Mouse (Mus musculus): ENCODE data around the gene Tnfrsf25.

- TF ChIP-seq GATA1 (IDR thresholded peaks at IDR 0.05; ENCODE audit: low read length) (no peak), TAL1 (IDR thresholded peaks at IDR 0.05; ENCODE audit: low read length) (no peak)
Measured at GRCm38 (mm10) chr4:152138497-152139260, 22.9 kb downstream of the Tnfrsf25 start.

Data from erythroblast, embryonic 14.5 days (primary cell).